ENCODE assay signal across 8 mouse cellular contexts in genomic region chr3:116594076-116594727, GRCm38 (mm10). TPM values are rescaled to one million over a fixed set of nuclear protein-coding genes. Genes with fewer than 3 reads are reported as not detected.
DNase-seq lines count a peak whose midpoint lies in the region; ATAC-seq and TF ChIP-seq lines count a peak whose summit lies in the region.

No protein-coding gene starts in this region.

- 2% methylated on average over 22 of the region's 22 CpGs for WGBS in heart, embryonic 11.5 days (ENCODE audit: insufficient replicate concordance)
- 2% methylated on average over 22 of the region's 22 CpGs for WGBS in thymus, adult 2 months
- WGBS in hindbrain, embryonic 13.5 days, result 2% methylated on average over 22 of the region's 22 CpGs

- ATAC-seq in heart, embryonic 11.5 days (replicated peaks; ENCODE audit: insufficient number of reproducible peaks, low FRiP score, low TSS enrichment), result peak; percentile 32; the same call in 1 of the 2 replicates
- peak; percentile 84 for ATAC-seq in hindbrain, embryonic 13.5 days (ENCODE audit: low FRiP score)

- H3K27me3 ChIP-seq in heart, embryonic 11.5 days (ENCODE audit: control insufficient read depth, insufficient read depth, low read length), result no peaks in the 10 kb centered on the region
- no peaks in the 10 kb centered on the region for H3K27me3 ChIP-seq in thymus, adult 2 months (ENCODE audit: control insufficient read depth, insufficient read depth, low read length)
- H3K27me3 ChIP-seq in hindbrain, embryonic 13.5 days, result no peaks in the 10 kb centered on the region

- H3K27ac ChIP-seq in heart, embryonic 11.5 days (ENCODE audit: low read depth, low read length), result peak overlapping the region; percentile 82
- peak overlapping the region; percentile 67 for H3K27ac ChIP-seq in thymus, adult 2 months (ENCODE audit: control insufficient read depth, insufficient read depth, low read length)
- peak overlapping the region; percentile 92 for H3K27ac ChIP-seq in hindbrain, embryonic 13.5 days

- DNase-seq in heart, postnatal 14 days, result no peak
- DNase-seq in thymus, adult 2 months, result no peak
- no peak for DNase-seq in thymus, postnatal 14 days
- DNase-seq in mesoderm, embryonic 11.5 days (ENCODE audit: low read depth, low spot score), result peak; percentile 58
- DNase-seq in gastrocnemius, postnatal 25 days, result no peak
- no peak for DNase-seq in layer of hippocampus, adult 9-10 months (ENCODE audit: low spot score)

- TF ChIP-seq CTCF in thymus, adult 2 months (IDR thresholded peaks at IDR 0.05; ENCODE audit: borderline replicate concordance, control insufficient read depth, extremely low read depth, insufficient read depth, low read length, poor library complexity), result no peak

- H3K4me2 ChIP-seq in heart, embryonic 11.5 days, result peak overlapping the region; percentile 84
- peak overlapping the region; percentile 52 for H3K4me2 ChIP-seq in hindbrain, embryonic 13.5 days

- no peak for TF ChIP-seq POLR2A in thymus, adult 2 months (IDR thresholded peaks at IDR 0.05; ENCODE audit: control insufficient read depth, extremely low read depth, insufficient read depth, low read length, poor library complexity)

- H3K36me3 ChIP-seq in heart, embryonic 11.5 days (ENCODE audit: control insufficient read depth, insufficient read depth, low read length), result peaks cover 9% of the 10 kb centered on the region; the same call in 1 of the 2 replicates
- peaks cover 21% of the 10 kb centered on the region for H3K36me3 ChIP-seq in thymus, adult 2 months (ENCODE audit: control insufficient read depth, insufficient read depth, low read length)
- H3K36me3 ChIP-seq in hindbrain, embryonic 13.5 days, result peaks cover 26% of the 10 kb centered on the region

- H3K9ac ChIP-seq in heart, embryonic 11.5 days (ENCODE audit: low read depth, low read length), result peak overlapping the region; percentile 90
- peak overlapping the region; percentile 84 for H3K9ac ChIP-seq in hindbrain, embryonic 13.5 days

- H3K9me3 ChIP-seq in heart, embryonic 11.5 days (replicated peaks; ENCODE audit: control insufficient read depth, low read length), result no peaks in the 10 kb centered on the region
- no peaks in the 10 kb centered on the region for H3K9me3 ChIP-seq in hindbrain, embryonic 13.5 days

- H3K4me3 ChIP-seq in heart, embryonic 11.5 days (ENCODE audit: low read depth, low read length), result peak overlapping the region; percentile 90
- H3K4me3 ChIP-seq in thymus, adult 2 months (ENCODE audit: control insufficient read depth, insufficient read depth, low read length), result peak overlapping the region; percentile 96
- H3K4me3 ChIP-seq in hindbrain, embryonic 13.5 days, result peak overlapping the region; percentile 86

- intact Hi-C loops in heart, postnatal 14 days (cut with DNase I), result loop anchor here (1.0 to 5.0 kb wide), 4 partner anchors 68 to 262 kb away; partner anchors contain the start of genes Dbt and Mfsd14a

- 0 out of 2 replicates have a peak, but pooled peaks cover 3% of the 10 kb centered on the region for H3K4me1 ChIP-seq in heart, embryonic 11.5 days (ENCODE audit: control insufficient read depth, insufficient read depth, low read length)
- no peaks in the 10 kb centered on the region for H3K4me1 ChIP-seq in thymus, adult 2 months (replicated peaks; ENCODE audit: control insufficient read depth, insufficient read depth, low read length)
- peaks cover 17% of the 10 kb centered on the region for H3K4me1 ChIP-seq in hindbrain, embryonic 13.5 days (replicated peaks)

RNA-seq across cellular contexts. Expression of gene Sass6, which starts 0.6 kb away (rescaled TPM):
- polyA plus RNA-seq in heart, embryonic 11.5 days (2014; fragmentation: Nextera tagmentation; extraction: Ambion mirVana), result 18.1 and 23.9 TPM in 2 replicates
- total RNA-seq in heart, postnatal 14 days (2021), result 1 to 10 TPM; 2.9 to 3.1 TPM
- 7.6 and 8.9 TPM in 2 replicates for polyA plus RNA-seq in thymus, adult 2 months (2012; rRNA removed)
- polyA plus RNA-seq in hindbrain, embryonic 13.5 days (2015; fragmentation: Nextera tagmentation; extraction: Ambion mirVana), result 18.6 and 21.6 TPM in 2 replicates
- 1 to 10 TPM; 1.5 to 3.6 TPM for total RNA-seq in gastrocnemius, postnatal 25 days (2021)

RNA-seq across cellular contexts. Expression of gene Trmt13, which starts 20.2 kb away (rescaled TPM):
- 19.9 and 20.7 TPM in 2 replicates for polyA plus RNA-seq in heart, embryonic 11.5 days (2014; fragmentation: Nextera tagmentation; extraction: Ambion mirVana)
- total RNA-seq in heart, postnatal 14 days (2021), result 1 to 10 TPM; 6.3 TPM
- 10.7 and 12.9 TPM in 2 replicates for polyA plus RNA-seq in thymus, adult 2 months (2012; rRNA removed)
- 29.8 and 30.3 TPM in 2 replicates for polyA plus RNA-seq in hindbrain, embryonic 13.5 days (2015; fragmentation: Nextera tagmentation; extraction: Ambion mirVana)
- 1 to 10 TPM; 4.8 to 5.5 TPM for total RNA-seq in gastrocnemius, postnatal 25 days (2021)

RNA-seq across cellular contexts. Expression of gene Lrrc39, which starts 31.4 kb away (rescaled TPM):
- 31.5 and 34.5 TPM in 2 replicates for polyA plus RNA-seq in heart, embryonic 11.5 days (2014; fragmentation: Nextera tagmentation; extraction: Ambion mirVana)
- total RNA-seq in heart, postnatal 14 days (2021), result 10 to 100 TPM; 72.4 to 73.3 TPM
- polyA plus RNA-seq in thymus, adult 2 months (2012; rRNA removed), result 0.31 and 1.7 TPM in 2 replicates
- 0.48 and 0.53 TPM in 2 replicates for polyA plus RNA-seq in hindbrain, embryonic 13.5 days (2015; fragmentation: Nextera tagmentation; extraction: Ambion mirVana)
- total RNA-seq in gastrocnemius, postnatal 25 days (2021), result 10 to 100 TPM; 42.6 to 54.3 TPM

Comparison
In these comparisons a context has a peak if more than half of its experiments do, and no peak if none do; other contexts are left out.
1. RNA of gene Lrrc39, which starts 31.4 kb away (polyA plus RNA-seq): 31.5 to 34.5 TPM in heart, embryonic 11.5 days; 0.31 to 1.7 TPM in thymus, adult 2 months and 0.48 to 0.53 TPM in hindbrain, embryonic 13.5 days; every median in the first group is over 10 times any median in the second.
2. Peak in every context shown above with its lines, with median percentiles within 50 percentile points of each other: H3K27ac ChIP-seq and H3K4me3 ChIP-seq.